Mouse (Mus musculus): ENCODE results near the gene Pik3r6. TPM values are rescaled to one million over a fixed set of nuclear protein-coding genes. Genes with fewer than 3 reads are reported as not detected.
A peak's percentile ranks its signal among the peaks of the same experiment; 100 is the strongest.

The Pik3r6 gene
- total and polyA plus RNA-seq, 3 experiments: 0.42 to 1.5 TPM; not detected in 1

DNA sequence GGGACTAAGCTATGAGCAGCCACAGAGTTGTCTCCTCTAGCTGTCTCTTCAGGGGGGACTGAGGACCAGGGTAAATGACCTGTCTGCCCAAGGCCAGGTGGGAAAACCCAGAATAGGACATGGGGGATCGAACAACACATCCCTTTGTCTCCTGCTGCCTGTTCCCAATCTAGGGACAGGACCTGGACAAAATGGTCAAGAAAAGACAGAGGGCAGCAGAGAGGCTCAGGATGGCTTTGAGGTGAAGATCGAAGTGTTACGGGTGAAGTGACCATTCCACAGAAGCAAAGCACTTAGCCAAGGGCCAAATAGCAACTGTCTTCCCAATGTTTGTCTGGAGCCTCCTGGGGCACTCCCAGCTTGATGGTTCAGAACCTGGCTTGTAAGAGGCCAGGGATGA, 16.7 kb upstream of the Pik3r6 start:
- DNase-seq (ENCODE audit: low read depth, low spot score): no peak
- 0 out of 2 replicates have a peak, but pooled peaks have one; percentile 2 for TF ChIP-seq SMC3 (IDR thresholded peaks at IDR 0.05; ENCODE audit: low read depth, low read length)
- TF ChIP-seq BHLHE40 (IDR thresholded peaks at IDR 0.05; ENCODE audit: borderline replicate concordance, low read depth, low read length): no peak
- no peak overlapping the region for H3K4me3 ChIP-seq (ENCODE audit: control insufficient read depth in 1 of 2, insufficient read depth in 1 of 2, low read depth in 2 of 2, low read length in 2 of 2)
- peaks cover 0 to 3% of the 10 kb centered on the region in 2 experiments; a peak in 2 of 4 replicates for H3K36me3 ChIP-seq (ENCODE audit: control insufficient read depth in 1 of 2, insufficient read depth in 2 of 2, low read length in 2 of 2)
- no peak overlapping the region for H3K9ac ChIP-seq (ENCODE audit: control insufficient read depth, low read depth, low read length, poor library complexity, severe bottlenecking)
- no peaks in the 10 kb centered on the region for H3K79me2 ChIP-seq (ENCODE audit: control insufficient read depth, insufficient read depth, low read length, poor library complexity)
- peaks cover 3 to 11% of the 10 kb centered on the region in 2 experiments; a peak in 3 of 4 replicates for H3K4me1 ChIP-seq (ENCODE audit: control insufficient read depth in 1 of 2, insufficient read depth in 2 of 2, low read length in 2 of 2)
- H3K27ac ChIP-seq (ENCODE audit: control insufficient read depth, low read depth, low read length): no peak overlapping the region
- no peaks in the 10 kb centered on the region for H3K9me3 ChIP-seq (replicated peaks; ENCODE audit: insufficient read depth, low read length)
- no peaks in the 10 kb centered on the region for H3K27me3 ChIP-seq (ENCODE audit: control insufficient read depth in 1 of 2, insufficient read depth in 2 of 2, low read length in 2 of 2)

DNA sequence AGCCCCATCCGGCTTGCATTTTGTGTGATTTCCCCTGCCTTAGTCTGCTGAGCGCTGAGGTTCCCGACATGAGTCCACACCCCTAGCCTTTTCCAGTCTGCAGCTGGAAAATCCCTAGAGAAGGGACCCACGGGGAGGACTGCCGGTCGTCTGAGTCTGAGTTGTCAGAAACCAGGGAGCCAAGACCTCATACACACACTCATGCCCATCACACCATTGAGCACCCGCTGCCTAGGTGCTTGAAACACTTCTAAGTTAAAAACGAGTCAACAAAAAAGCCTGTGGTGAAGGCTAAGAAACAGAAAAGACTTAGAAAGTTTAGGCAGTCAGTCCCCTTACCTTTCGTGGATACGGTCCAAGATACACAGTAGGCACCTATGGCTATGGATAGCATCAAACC, 15.1 kb upstream of the Pik3r6 start:
- Histone ChIP-seq H3K9me3 (replicated peaks; ENCODE audit: insufficient read depth, low read length) (no peaks in the 10 kb centered on the region), H3K4me3 (ENCODE audit: control insufficient read depth in 1 of 2, insufficient read depth in 1 of 2, low read depth in 2 of 2, low read length in 2 of 2) (no peak overlapping the region), H3K36me3 (ENCODE audit: control insufficient read depth in 1 of 2, insufficient read depth in 2 of 2, low read length in 2 of 2) (peaks cover 0 to 3% of the 10 kb centered on the region in 2 experiments; a peak in 2 of 4 replicates), H3K4me1 (ENCODE audit: control insufficient read depth in 1 of 2, insufficient read depth in 2 of 2, low read length in 2 of 2) (peaks cover 3 to 8% of the 10 kb centered on the region in 2 experiments; a peak in 3 of 4 replicates), H3K27ac (ENCODE audit: control insufficient read depth, low read depth, low read length) (no peak overlapping the region), H3K79me2 (ENCODE audit: control insufficient read depth, insufficient read depth, low read length, poor library complexity) (no peaks in the 10 kb centered on the region), H3K27me3 (ENCODE audit: control insufficient read depth in 1 of 2, insufficient read depth in 2 of 2, low read length in 2 of 2) (no peaks in the 10 kb centered on the region), H3K9ac (ENCODE audit: control insufficient read depth, low read depth, low read length, poor library complexity, severe bottlenecking) (no peak overlapping the region)
- no peak for TF ChIP-seq SIN3A (IDR thresholded peaks at IDR 0.05; ENCODE audit: low read length)
- no peak for TF ChIP-seq GABPA (IDR thresholded peaks at IDR 0.05; ENCODE audit: low read depth, low read length)
- TF ChIP-seq USF1 (IDR thresholded peaks at IDR 0.05; ENCODE audit: low read depth, low read length): no peak
- TF ChIP-seq MXI1 (IDR thresholded peaks at IDR 0.05; ENCODE audit: low read depth, low read length): no peak
- no peak for TF ChIP-seq RCOR1 (IDR thresholded peaks at IDR 0.05; ENCODE audit: low read depth, low read length)
- TF ChIP-seq MAZ (IDR thresholded peaks at IDR 0.05; ENCODE audit: low read depth, low read length): no peak
- no peak for TF ChIP-seq TAL1 (IDR thresholded peaks at IDR 0.05; ENCODE audit: low read length)
- no peak for TF ChIP-seq BHLHE40 (IDR thresholded peaks at IDR 0.05; ENCODE audit: borderline replicate concordance, low read depth, low read length)
- no peak for TF ChIP-seq NELFE (IDR thresholded peaks at IDR 0.05; ENCODE audit: low read depth, low read length)
- no peak for TF ChIP-seq CTCF (IDR thresholded peaks at IDR 0.05 in 2 of 3, conservative IDR thresholded peaks at IDR 0.05 in 1 of 3; ENCODE audit: control insufficient read depth in 1 of 3, insufficient read depth in 1 of 3, low read depth in 2 of 3, low read length in 3 of 3, poor library complexity in 1 of 3, severe bottlenecking in 1 of 3)
- TF ChIP-seq JUND (IDR thresholded peaks at IDR 0.05; ENCODE audit: low read depth, low read length): no peak
- TF ChIP-seq CHD1 (IDR thresholded peaks at IDR 0.05; ENCODE audit: low read depth, low read length): no peak
- no peak for TF ChIP-seq ELF1 (IDR thresholded peaks at IDR 0.05; ENCODE audit: low read depth, low read length)
- TF ChIP-seq GATA1 (IDR thresholded peaks at IDR 0.05; ENCODE audit: low read depth, low read length): no peak
- no peak for TF ChIP-seq ZC3H11A (IDR thresholded peaks at IDR 0.05; ENCODE audit: low read depth, low read length)
- no peak for TF ChIP-seq TCF12 (IDR thresholded peaks at IDR 0.05; ENCODE audit: low read depth, low read length)
- no peak for TF ChIP-seq ZKSCAN1 (IDR thresholded peaks at IDR 0.05; ENCODE audit: low read depth, low read length)
- TF ChIP-seq POLR2AphosphoS2 (IDR thresholded peaks at IDR 0.05; ENCODE audit: low read length): no peak
- DNase-seq (ENCODE audit: low read depth, low spot score): no peak
